Mouse (Mus musculus) left cerebral cortex, postnatal 10 days (tissue): ENCODE measurements around the gene Coq7. TPM values are rescaled to one million over a fixed set of nuclear protein-coding genes. Genes with fewer than 3 reads are reported as not detected.

Experiments
- DNase-seq, 2 experiments: peaks; one replicate each; pipeline ENCODE4 v3.0.0; 2021 to 2022; ENCODE audit warnings: low spot score in 2 of 2, mixed read lengths in 1 of 2; ENCODE audit errors: extremely low spot score in 1 of 2
- intact Hi-C: fragments of 180-260 bp; cut with DNase I; formaldehyde crosslinking; loops from one replicate; pipeline ENCODE4 v1.15.1; 2025
- total RNA-seq, 2 experiments: library from RNA; stranded (reverse); gene quantifications; 2 replicates each; pipeline ENCODE4 v1.2.3; 2021

Gene Coq7
- total RNA-seq, 2 experiments from 2014 or later, result 37.3 to 39.9 TPM

GRCm38 (mm10) chr7:118475008-118475705, 58.0 kb downstream of the Coq7 start:
- intact Hi-C loops, result no loop called here
- DNase-seq, result no peak

- intact Hi-C loops, result no loop called here
- no peak for DNase-seq
Measured at GRCm38 (mm10) chr7:118472886-118473285, 60.3 kb downstream of the Coq7 start.

- no peak for DNase-seq
- intact Hi-C loops, result no loop called here
Measured at GRCm38 (mm10) chr7:118468060-118468459, 65.1 kb downstream of the Coq7 start.

GRCm38 (mm10) chr7:118464432-118464831, 68.7 kb downstream of the Coq7 start:
- no peak for DNase-seq
- intact Hi-C loops, result no loop called here

GRCm38 (mm10) chr7:118462818-118463762, 70.1 kb downstream of the Coq7 start:
- intact Hi-C loops, result no loop called here
- no peak for DNase-seq

- no peak for DNase-seq
Measured at GRCm38 (mm10) chr7:118461400-118462136, 71.6 kb downstream of the Coq7 start.

More at GRCm38 (mm10) chr7:118461400-118462136, 71.6 kb downstream of the Coq7 start:
- intact Hi-C loops, result no loop called here

Other genes starting within 250 kb of the Coq7 start
- 10 to 100 TPM; 47.9 to 51.3 TPM for gene Syt17, start 85.1 kb downstream of the Coq7 start, total RNA-seq
- 1 to 10 TPM; 3.6 to 3.9 TPM for gene Itpripl2, start 41.4 kb downstream of the Coq7 start, total RNA-seq
- 10 to 100 TPM; 15.5 to 17.1 TPM for gene Tmc7, start 51.4 kb upstream of the Coq7 start, total RNA-seq
- gene Tmc5, start 63.9 kb upstream of the Coq7 start, total RNA-seq, result under 1 TPM; 0.47 to 0.58 TPM
- gene Gde1, start 172.4 kb upstream of the Coq7 start, total RNA-seq, result 100 to 1,000 TPM; 276 to 281 TPM
- gene Ccp110, start 179.2 kb upstream of the Coq7 start, total RNA-seq, result 10 to 100 TPM; 35.4 to 38.7 TPM
- 10 to 100 TPM; 69.1 to 79.7 TPM for gene Vps35l, start 206.9 kb upstream of the Coq7 start, total RNA-seq